Mouse (Mus musculus): ENCODE measurements around the gene Olfr889. TPM values are rescaled to one million over a fixed set of nuclear protein-coding genes. Genes with fewer than 3 reads are reported as not detected.
"Not testable (repeated sequence)": the region's sequence is repeated elsewhere in the genome, so short reads cannot be mapped to it uniquely, and the experiment has no call there.

Gene Olfr889
- 0.07 and 0.12 TPM in 2 replicates for polyA plus RNA-seq (2014; fragmentation: Nextera tagmentation; extraction: Ambion mirVana)

GRCm38 (mm10) chr9:38114898-38115297 lies at the start of gene Olfr889:
Gene Olfr889 (plus strand): TSS chr9:38115198.
- Histone ChIP-seq H3K9me3 (ENCODE audit: control insufficient read depth, low read depth, low read length) (no peaks in the 10 kb centered on the region), H3K27ac (ENCODE audit: low read length) (no peak within 1 kb of the TSS), H3K9ac (replicated peaks; ENCODE audit: low read depth, low read length) (no peak within 1 kb of the TSS), H3K36me3 (ENCODE audit: control insufficient read depth, insufficient read depth, low read length) (no peaks in the 10 kb centered on the region), H3K4me1 (ENCODE audit: control insufficient read depth, insufficient read depth, low read length) (no peaks in the 10 kb centered on the region), H3K4me3 (ENCODE audit: low read depth, low read length) (no peak within 1 kb of the TSS), H3K4me2 (replicated peaks; ENCODE audit: low read depth, low read length) (no peak within 1 kb of the TSS), H3K27me3 (ENCODE audit: control insufficient read depth, insufficient read depth, low read length) (no peaks in the 10 kb centered on the region)
- no peak for ATAC-seq (ENCODE audit: insufficient number of reproducible peaks, insufficient read depth, low FRiP score, low read depth)

GRCm38 (mm10) chr9:38083772-38084171 lies 31.2 kb upstream of the Olfr889 start, which contains the start of gene Olfr887:
Gene Olfr887 (plus strand): TSS chr9:38084072.
- H3K4me2 ChIP-seq (replicated peaks; ENCODE audit: low read depth, low read length) = no peak within 1 kb of the TSS
- ATAC-seq (ENCODE audit: insufficient number of reproducible peaks, insufficient read depth, low FRiP score, low read depth) = no peak
- WGBS = 81% methylated on average over 1 of the region's 1 CpGs
- H3K4me1 ChIP-seq (ENCODE audit: control insufficient read depth, insufficient read depth, low read length) = no peaks in the 10 kb centered on the region
- no peaks in the 10 kb centered on the region for H3K36me3 ChIP-seq (ENCODE audit: control insufficient read depth, insufficient read depth, low read length)
- H3K9ac ChIP-seq (replicated peaks; ENCODE audit: low read depth, low read length) = no peak within 1 kb of the TSS
- H3K4me3 ChIP-seq (ENCODE audit: low read depth, low read length) = no peak within 1 kb of the TSS
- no peak within 1 kb of the TSS for H3K27ac ChIP-seq (ENCODE audit: low read length)
- no peaks in the 10 kb centered on the region for H3K9me3 ChIP-seq (ENCODE audit: control insufficient read depth, low read depth, low read length)
- no peaks in the 10 kb centered on the region for H3K27me3 ChIP-seq (ENCODE audit: control insufficient read depth, insufficient read depth, low read length)

- Histone ChIP-seq H3K9me3 (ENCODE audit: control insufficient read depth, low read depth, low read length) (no peaks in the 10 kb centered on the region), H3K27ac (ENCODE audit: low read length) (no peak within 1 kb of the TSS), H3K36me3 (ENCODE audit: control insufficient read depth, insufficient read depth, low read length) (no peaks in the 10 kb centered on the region), H3K4me3 (ENCODE audit: low read depth, low read length) (no peak within 1 kb of the TSS), H3K4me1 (ENCODE audit: control insufficient read depth, insufficient read depth, low read length) (no peaks in the 10 kb centered on the region), H3K27me3 (ENCODE audit: control insufficient read depth, insufficient read depth, low read length) (no peaks in the 10 kb centered on the region), H3K9ac (replicated peaks; ENCODE audit: low read depth, low read length) (no peak within 1 kb of the TSS), H3K4me2 (replicated peaks; ENCODE audit: low read depth, low read length) (no peak within 1 kb of the TSS)
- ATAC-seq (ENCODE audit: insufficient number of reproducible peaks, insufficient read depth, low FRiP score, low read depth) = no peak
- 78% methylated on average over 1 of the region's 1 CpGs for WGBS
Measured at GRCm38 (mm10) chr9:38107828-38108227, 7.2 kb upstream of the Olfr889 start, which contains the start of gene Olfr888. Gene Olfr888 (plus strand): TSS chr9:38108128.

- no peak for ATAC-seq (ENCODE audit: insufficient number of reproducible peaks, insufficient read depth, low FRiP score, low read depth)
Measured at GRCm38 (mm10) chr9:38142217-38142616, 27.2 kb downstream of the Olfr889 start, which contains the start of gene Olfr890. Gene Olfr890 (plus strand): TSS chr9:38142517.

GRCm38 (mm10) chr9:38168341-38168740 lies 53.3 kb downstream of the Olfr889 start:
- H3K4me1 ChIP-seq (ENCODE audit: control insufficient read depth, insufficient read depth, low read length); H3K4me2 ChIP-seq (replicated peaks; ENCODE audit: low read depth, low read length); H3K4me3 ChIP-seq (ENCODE audit: low read depth, low read length); ATAC-seq (ENCODE audit: insufficient number of reproducible peaks, insufficient read depth, low FRiP score, low read depth); H3K27ac ChIP-seq (ENCODE audit: low read length); H3K36me3 ChIP-seq (ENCODE audit: control insufficient read depth, insufficient read depth, low read length); H3K27me3 ChIP-seq (ENCODE audit: control insufficient read depth, insufficient read depth, low read length); H3K9ac ChIP-seq (replicated peaks; ENCODE audit: low read depth, low read length); H3K9me3 ChIP-seq (ENCODE audit: control insufficient read depth, low read depth, low read length): not testable (repeated sequence)
- 54% methylated on average over 2 of the region's 2 CpGs for WGBS

More at GRCm38 (mm10) chr9:38142217-38142616, 27.2 kb downstream of the Olfr889 start, which contains the start of gene Olfr890:
- no peaks in the 10 kb centered on the region for H3K27me3 ChIP-seq (ENCODE audit: control insufficient read depth, insufficient read depth, low read length)
- H3K4me1 ChIP-seq (ENCODE audit: control insufficient read depth, insufficient read depth, low read length) = no peaks in the 10 kb centered on the region
- H3K9ac ChIP-seq (replicated peaks; ENCODE audit: low read depth, low read length) = no peak within 1 kb of the TSS
- H3K4me3 ChIP-seq (ENCODE audit: low read depth, low read length) = no peak within 1 kb of the TSS
- H3K36me3 ChIP-seq (ENCODE audit: control insufficient read depth, insufficient read depth, low read length) = no peaks in the 10 kb centered on the region
- H3K4me2 ChIP-seq (replicated peaks; ENCODE audit: low read depth, low read length) = no peak within 1 kb of the TSS
- no peaks in the 10 kb centered on the region for H3K9me3 ChIP-seq (ENCODE audit: control insufficient read depth, low read depth, low read length)
- H3K27ac ChIP-seq (ENCODE audit: low read length) = no peak within 1 kb of the TSS

Other genes starting within 250 kb of the Olfr889 start
- gene Olfr145, start 218.5 kb upstream of the Olfr889 start, polyA plus RNA-seq (2014; fragmentation: Nextera tagmentation; extraction: Ambion mirVana) = not detected in 2 replicates
- gene Olfr878, start 197.4 kb upstream of the Olfr889 start, polyA plus RNA-seq (2014; fragmentation: Nextera tagmentation; extraction: Ambion mirVana) = not detected in 2 replicates
- not detected in 2 replicates for gene Olfr881, start 123.4 kb upstream of the Olfr889 start, polyA plus RNA-seq (2014; fragmentation: Nextera tagmentation; extraction: Ambion mirVana)
- gene Olfr883, start 89.4 kb upstream of the Olfr889 start, polyA plus RNA-seq (2014; fragmentation: Nextera tagmentation; extraction: Ambion mirVana) = not detected in 2 replicates
- gene Olfr884, start 68.6 kb upstream of the Olfr889 start, polyA plus RNA-seq (2014; fragmentation: Nextera tagmentation; extraction: Ambion mirVana) = not detected in 2 replicates
- gene Olfr885, start 53.9 kb upstream of the Olfr889 start, polyA plus RNA-seq (2014; fragmentation: Nextera tagmentation; extraction: Ambion mirVana) = not detected in 2 replicates
- gene Olfr887, start 31.1 kb upstream of the Olfr889 start, polyA plus RNA-seq (2014; fragmentation: Nextera tagmentation; extraction: Ambion mirVana) = not detected in 2 replicates
- gene Olfr888, start 7.1 kb upstream of the Olfr889 start, polyA plus RNA-seq (2014; fragmentation: Nextera tagmentation; extraction: Ambion mirVana) = not detected in 2 replicates
- gene Olfr890, start 27.3 kb downstream of the Olfr889 start, polyA plus RNA-seq (2014; fragmentation: Nextera tagmentation; extraction: Ambion mirVana) = not detected in 2 replicates
- not detected in 2 replicates for gene Olfr891, start 65.6 kb downstream of the Olfr889 start, polyA plus RNA-seq (2014; fragmentation: Nextera tagmentation; extraction: Ambion mirVana)
- not detected in 2 replicates for gene Olfr893, start 93.2 kb downstream of the Olfr889 start, polyA plus RNA-seq (2014; fragmentation: Nextera tagmentation; extraction: Ambion mirVana)
- gene Olfr894, start 102.9 kb downstream of the Olfr889 start, polyA plus RNA-seq (2014; fragmentation: Nextera tagmentation; extraction: Ambion mirVana) = not detected in 2 replicates
- gene Olfr143, start 137.6 kb downstream of the Olfr889 start, polyA plus RNA-seq (2014; fragmentation: Nextera tagmentation; extraction: Ambion mirVana) = not detected in 2 replicates
- not detected in 2 replicates for gene Olfr895, start 152.7 kb downstream of the Olfr889 start, polyA plus RNA-seq (2014; fragmentation: Nextera tagmentation; extraction: Ambion mirVana)
- not detected in 2 replicates for gene Olfr896-ps1, start 175.9 kb downstream of the Olfr889 start, polyA plus RNA-seq (2014; fragmentation: Nextera tagmentation; extraction: Ambion mirVana)
- not detected in 2 replicates for gene Olfr25, start 213.9 kb downstream of the Olfr889 start, polyA plus RNA-seq (2014; fragmentation: Nextera tagmentation; extraction: Ambion mirVana)
- not detected in 2 replicates for gene Olfr898, start 233.2 kb downstream of the Olfr889 start, polyA plus RNA-seq (2014; fragmentation: Nextera tagmentation; extraction: Ambion mirVana)